Mouse (Mus musculus) lung, postnatal 0 days (tissue): Measurements from ENCODE around the gene Cacna1i. TPM values are rescaled to one million over a fixed set of nuclear protein-coding genes. Genes with fewer than 3 reads are reported as not detected.

Source experiments
- ATAC-seq: fragments of 200-750 bp; cut with Nextera tagmentation; 2 replicates; pipeline ENCODE4 v1.8.0; 2017; ENCODE audit warnings: moderate library complexity
- DNase-seq: peaks from one replicate; pipeline ENCODE4 v3.0.0-alpha.2; 2016; ENCODE audit warnings: low spot score
- H3K27ac ChIP-seq: fragments of 300-500 bp; sonication (generic); 2 replicates; pipeline ENCODE4 v1.5.1; 2014; ENCODE audit warnings: antibody characterized with exemption, mild to moderate bottlenecking, low read length, mixed read lengths
- H3K27me3 ChIP-seq: fragments of 300-500 bp; sonication (generic); replicated peaks from 2 replicates; pipeline ENCODE4 v1.6.1; 2014; ENCODE audit warnings: low read length, mixed read lengths; ENCODE audit not compliant: insufficient read depth
- H3K36me3 ChIP-seq: fragments of 300-500 bp; sonication (generic); 2 replicates; pipeline ENCODE4 v1.6.1; 2014; ENCODE audit warnings: low read length, mixed read lengths; ENCODE audit not compliant: insufficient read depth
- H3K4me1 ChIP-seq: fragments of 300-500 bp; sonication (generic); 2 replicates; pipeline ENCODE4 v1.6.1; 2014; ENCODE audit warnings: antibody characterized with exemption, low read depth, low read length, mixed read lengths; ENCODE audit not compliant: insufficient read depth
- H3K4me2 ChIP-seq: fragments of 300-500 bp; sonication (generic); replicated peaks from 2 replicates; pipeline ENCODE4 v1.6.1; 2014; ENCODE audit warnings: low read depth, mild to moderate bottlenecking, low read length, moderate library complexity, mixed read lengths
- H3K4me3 ChIP-seq: fragments of 300-500 bp; sonication (generic); 2 replicates; pipeline ENCODE4 v1.5.1; 2014; ENCODE audit warnings: low read depth, low read length
- H3K9ac ChIP-seq: fragments of 300-500 bp; sonication (generic); replicated peaks from 2 replicates; pipeline ENCODE4 v1.6.1; 2014; ENCODE audit warnings: low read depth, mild to moderate bottlenecking
- H3K9me3 ChIP-seq: fragments of 300-500 bp; sonication (generic); 2 replicates; pipeline ENCODE4 v1.6.1; 2016; ENCODE audit warnings: low read length, mixed read lengths
- CTCF ChIP-seq: IDR thresholded peaks from 2 replicates; pipeline ENCODE4 v1.5.1; 2016; ENCODE audit warnings: antibody characterized with exemption, mild to moderate bottlenecking
- EP300 ChIP-seq: IDR thresholded peaks from 2 replicates; pipeline ENCODE4 v1.6.1; 2016; ENCODE audit warnings: antibody characterized with exemption, mild to moderate bottlenecking, control low read depth
- WGBS: fragments of 180-500 bp; shearing (Covaris S2); extraction: QIAGEN DNeasy Blood & Tissue Kit; methylation state at CpG from one replicate; pipeline ENCODE4 v1.1.7; 2014; 5-methylcytosine and 5-hydroxymethylcytosine counted together
- polyA plus RNA-seq: library from polyadenylated mRNA; unstranded; fragments of >200 nt; fragmentation: Nextera tagmentation; extraction: Ambion mirVana; gene quantifications from 2 replicates; pipeline ENCODE4 v1.2.1, GENCODE M21; 2015

Gene Cacna1i
- polyA plus RNA-seq, 1 experiment from 2014 or later, result not detected

DNA sequence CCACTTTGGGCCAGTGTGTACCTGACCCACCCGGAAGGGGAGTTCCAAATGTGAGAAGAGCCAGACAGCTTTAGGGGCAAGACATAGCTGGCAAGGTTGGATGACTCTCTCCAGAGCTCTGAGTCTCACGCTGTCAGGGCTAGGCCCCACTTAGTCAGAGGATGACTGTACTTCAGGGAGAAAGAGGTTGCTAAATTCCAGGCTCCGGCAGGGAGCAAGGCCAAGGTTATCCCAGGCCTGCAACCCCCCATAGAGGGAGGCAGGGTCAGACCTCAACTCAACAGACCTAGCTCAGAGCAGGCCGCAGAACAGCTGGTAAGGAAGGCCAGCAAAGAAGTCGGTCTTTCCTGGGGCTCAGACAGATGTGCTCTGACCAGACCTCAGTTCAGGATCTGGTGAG lies 63.4 kb downstream of the Cacna1i start:
- 67% methylated on average over 5 of the region's 5 CpGs for WGBS
- H3K4me3 ChIP-seq, result no peak overlapping the region
- TF ChIP-seq CTCF (no peak), EP300 (no peak)
- H3K4me2 ChIP-seq, result no peak overlapping the region
- H3K27ac ChIP-seq, result no peak overlapping the region
- DNase-seq, result no peak
- no peak for ATAC-seq
- no peaks in the 10 kb centered on the region for H3K27me3 ChIP-seq
- H3K36me3 ChIP-seq, result no peaks in the 10 kb centered on the region
- no peaks in the 10 kb centered on the region for H3K9me3 ChIP-seq
- H3K9ac ChIP-seq, result no peak overlapping the region
- H3K4me1 ChIP-seq, result no peaks in the 10 kb centered on the region

DNA sequence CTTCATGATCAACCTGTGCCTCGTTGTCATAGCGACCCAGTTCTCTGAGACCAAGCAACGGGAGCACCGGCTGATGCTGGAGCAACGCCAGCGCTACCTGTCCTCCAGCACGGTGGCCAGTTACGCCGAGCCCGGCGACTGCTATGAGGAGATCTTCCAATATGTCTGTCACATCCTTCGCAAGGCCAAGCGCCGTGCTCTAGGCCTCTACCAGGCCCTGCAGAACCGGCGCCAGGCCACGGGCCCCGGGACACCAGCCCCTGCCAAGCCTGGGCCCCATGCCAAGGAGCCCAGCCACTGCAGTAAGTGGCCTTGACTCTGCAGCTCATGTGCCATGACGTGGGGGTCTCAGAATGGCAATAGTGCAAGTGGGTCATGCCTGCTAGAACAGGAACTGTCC lies 71.8 kb downstream of the Cacna1i start:
- DNase-seq (no peak), ATAC-seq (no peak)
- Histone ChIP-seq H3K9me3 (no peaks in the 10 kb centered on the region), H3K27me3 (no peaks in the 10 kb centered on the region), H3K36me3 (no peaks in the 10 kb centered on the region), H3K4me1 (no peaks in the 10 kb centered on the region), H3K27ac (no peak overlapping the region), H3K4me2 (no peak overlapping the region), H3K4me3 (no peak overlapping the region), H3K9ac (no peak overlapping the region)
- WGBS, result 75% methylated on average over 19 of the region's 19 CpGs
- TF ChIP-seq EP300, result no peak
- no peak for TF ChIP-seq CTCF

DNA sequence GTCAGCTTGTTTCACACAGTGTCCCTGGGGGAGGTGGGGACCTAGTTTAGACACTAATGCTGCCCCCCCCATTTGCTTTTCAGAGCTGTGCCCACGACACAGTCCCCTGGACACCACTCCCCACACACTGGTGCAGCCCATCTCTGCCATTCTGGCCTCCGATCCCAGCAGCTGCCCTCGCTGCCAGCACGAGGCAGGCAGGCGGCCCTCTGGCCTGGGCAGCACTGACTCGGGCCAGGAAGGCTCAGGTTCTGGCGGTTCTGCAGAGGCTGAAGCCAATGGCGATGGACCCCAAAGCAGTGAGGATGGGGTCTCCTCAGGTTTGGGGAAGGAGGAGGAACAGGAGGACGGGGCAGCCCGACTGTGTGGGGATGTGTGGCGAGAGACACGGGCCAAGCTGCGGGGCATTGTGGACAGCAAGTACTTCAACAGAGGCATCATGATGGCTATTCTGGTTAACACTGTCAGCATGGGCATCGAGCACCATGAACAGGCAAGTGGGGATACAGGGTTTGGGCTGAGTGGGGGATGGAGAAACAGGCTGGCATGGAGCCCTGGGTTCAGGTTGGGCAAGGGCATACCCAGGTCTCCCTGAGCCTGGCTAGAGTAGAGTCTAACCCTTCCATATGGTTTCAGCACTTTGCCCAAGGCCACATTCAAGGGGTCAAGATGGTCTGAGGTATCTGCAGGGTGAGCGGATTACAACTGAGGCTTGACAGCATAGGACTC lies 74.9 kb downstream of the Cacna1i start:
- Histone ChIP-seq H3K9me3 (no peaks in the 10 kb centered on the region), H3K4me3 (no peak overlapping the region), H3K27me3 (0 out of 2 replicates have a peak, but pooled peaks cover 1% of the 10 kb centered on the region), H3K27ac (no peak overlapping the region), H3K9ac (no peak overlapping the region), H3K4me2 (no peak overlapping the region), H3K36me3 (no peaks in the 10 kb centered on the region), H3K4me1 (no peaks in the 10 kb centered on the region)
- TF ChIP-seq EP300 (no peak), CTCF (no peak)
- WGBS, result 89% methylated on average over 15 of the region's 15 CpGs
- DNase-seq (no peak), ATAC-seq (no peak)

DNA sequence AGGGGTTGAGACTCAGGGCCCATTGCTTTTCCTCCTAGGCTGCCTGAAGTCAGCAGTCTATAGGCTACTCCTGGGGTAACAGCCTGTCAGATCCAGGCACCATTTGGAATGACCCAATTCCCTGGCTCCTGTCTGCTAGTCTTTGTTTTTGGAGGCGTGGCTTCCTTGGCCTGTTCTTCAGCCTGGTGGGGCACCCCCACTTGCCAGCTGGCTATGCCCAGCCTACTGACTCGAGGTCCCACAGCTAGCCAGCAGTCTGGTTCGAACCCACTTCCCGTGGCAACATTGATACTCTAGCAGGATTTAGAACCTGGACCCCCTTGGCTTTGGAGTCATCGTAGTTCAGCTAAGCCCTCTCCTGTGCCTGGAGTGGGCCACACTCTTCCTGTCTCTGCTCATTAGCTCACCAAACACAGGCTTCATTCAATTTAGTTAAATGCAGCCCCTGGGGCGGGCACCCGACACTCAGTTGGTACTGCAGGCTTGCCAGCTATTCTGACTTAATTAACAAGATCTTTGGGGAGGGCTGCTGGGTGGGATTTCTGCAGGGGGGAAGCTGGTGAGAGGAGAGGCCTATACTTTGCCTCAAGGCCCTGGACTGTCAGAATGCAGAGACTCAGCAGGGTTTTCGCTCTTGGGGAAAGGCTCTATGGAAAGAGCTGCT lies 75.6 kb downstream of the Cacna1i start:
- no peaks in the 10 kb centered on the region for H3K36me3 ChIP-seq
- no peak overlapping the region for H3K27ac ChIP-seq
- DNase-seq (no peak), ATAC-seq (no peak)
- no peak overlapping the region for H3K4me3 ChIP-seq
- 0 out of 2 replicates have a peak, but pooled peaks cover 3% of the 10 kb centered on the region for H3K27me3 ChIP-seq
- H3K4me2 ChIP-seq, result no peak overlapping the region
- no peaks in the 10 kb centered on the region for H3K4me1 ChIP-seq
- H3K9ac ChIP-seq, result no peak overlapping the region
- TF ChIP-seq CTCF (no peak), EP300 (no peak)
- H3K9me3 ChIP-seq, result no peaks in the 10 kb centered on the region
- WGBS, result 75% methylated on average over 8 of the region's 8 CpGs

DNA sequence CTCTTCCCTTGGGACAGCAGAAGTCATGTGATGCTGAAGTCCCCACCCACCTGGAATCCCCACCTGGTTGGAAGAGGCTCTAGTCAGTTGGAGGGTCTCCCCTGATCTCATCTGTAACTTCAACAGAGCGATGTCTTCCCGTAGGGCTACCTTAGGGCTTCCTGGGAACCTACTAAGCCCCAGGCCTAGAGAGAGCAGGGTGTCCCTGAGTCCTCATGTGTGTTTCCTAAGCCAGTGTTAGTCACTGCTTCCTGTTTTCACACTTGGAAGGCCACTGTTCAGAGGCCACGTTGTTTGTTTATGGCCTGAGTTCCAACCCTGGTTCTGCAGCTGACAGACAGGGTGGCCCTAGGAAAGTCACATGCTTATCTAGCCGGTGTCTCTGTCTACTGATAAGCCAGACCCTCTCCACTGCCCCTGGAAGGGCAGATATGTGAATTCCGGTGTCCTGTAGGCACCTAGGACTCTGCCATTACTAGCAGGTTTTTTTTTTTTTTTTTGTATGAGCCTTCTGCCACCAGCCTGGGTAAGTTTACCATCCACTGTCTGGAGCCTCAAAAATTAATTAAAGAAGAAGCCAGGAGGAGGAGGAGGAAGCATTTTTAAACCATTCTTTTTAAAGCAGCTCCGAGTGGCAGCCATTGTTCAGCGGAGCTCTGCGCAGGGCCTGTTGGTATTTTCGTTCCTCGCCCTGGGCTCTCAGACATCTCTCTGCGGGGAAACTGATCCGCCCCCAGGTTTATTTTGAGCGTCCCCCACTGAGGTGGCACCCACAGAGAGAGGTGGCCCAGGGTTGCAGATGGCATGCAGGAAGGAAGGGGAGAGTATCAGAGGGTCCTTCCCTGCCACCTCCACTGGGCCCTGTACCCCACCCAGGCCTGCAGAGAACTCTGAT lies 77.0 kb downstream of the Cacna1i start:
- DNase-seq (no peak), ATAC-seq (no peak)
- no peak overlapping the region for H3K9ac ChIP-seq
- no peak overlapping the region for H3K27ac ChIP-seq
- no peaks in the 10 kb centered on the region for H3K4me1 ChIP-seq
- H3K36me3 ChIP-seq, result no peaks in the 10 kb centered on the region
- H3K9me3 ChIP-seq, result no peaks in the 10 kb centered on the region
- WGBS, result 58% methylated on average over 13 of the region's 13 CpGs
- H3K4me3 ChIP-seq, result no peak overlapping the region
- 0 out of 2 replicates have a peak, but pooled peaks cover 3% of the 10 kb centered on the region for H3K27me3 ChIP-seq
- no peak overlapping the region for H3K4me2 ChIP-seq
- TF ChIP-seq CTCF, result no peak
- TF ChIP-seq EP300, result no peak

DNA sequence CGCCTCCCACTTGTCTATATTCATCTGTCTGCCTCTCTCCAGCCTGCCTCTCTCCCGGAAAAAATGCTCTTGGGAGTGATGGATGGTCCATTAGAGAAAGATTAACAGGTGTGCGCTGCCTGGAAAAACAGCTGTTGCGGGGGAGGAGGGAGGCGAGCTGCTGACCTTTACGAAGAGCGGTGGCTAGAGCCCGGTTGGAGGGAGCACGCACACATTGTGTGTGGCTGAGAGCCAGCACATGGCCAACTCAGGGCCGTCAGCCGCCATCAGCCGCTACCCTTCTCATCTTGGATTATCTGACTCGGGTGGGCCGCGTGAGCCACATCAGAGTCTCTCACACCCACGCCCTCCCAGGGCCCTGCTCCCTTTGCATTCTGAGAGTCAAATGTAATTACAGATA lies 79.9 kb downstream of the Cacna1i start:
- no peak overlapping the region for H3K4me2 ChIP-seq
- TF ChIP-seq CTCF (no peak), EP300 (no peak)
- ATAC-seq, result no peak
- 13% methylated on average over 16 of the region's 16 CpGs for WGBS
- H3K27ac ChIP-seq, result no peak overlapping the region
- H3K9ac ChIP-seq, result no peak overlapping the region
- H3K4me1 ChIP-seq, result no peaks in the 10 kb centered on the region
- H3K4me3 ChIP-seq, result no peak overlapping the region
- no peaks in the 10 kb centered on the region for H3K36me3 ChIP-seq
- 0 out of 2 replicates have a peak, but pooled peaks cover 3% of the 10 kb centered on the region for H3K27me3 ChIP-seq
- DNase-seq, result no peak
- no peaks in the 10 kb centered on the region for H3K9me3 ChIP-seq
